Mouse (Mus musculus) stomach, embryonic 15.5 days (tissue): ENCODE results near the gene Pip5kl1. TPM values are rescaled to one million over a fixed set of nuclear protein-coding genes. Genes with fewer than 3 reads are reported as not detected.

Experiments
- ATAC-seq: fragments of 200-750 bp; cut with Nextera tagmentation; 2 replicates; pipeline ENCODE4 v1.8.0; 2017; ENCODE audit warnings: low read depth, moderate number of reproducible peaks, moderate TSS enrichment; ENCODE audit not compliant: insufficient read depth, low FRiP score
- H3K27ac ChIP-seq: fragments of 300-500 bp; sonication (generic); 2 replicates; pipeline ENCODE4 v1.5.1; 2015; ENCODE audit warnings: mild to moderate bottlenecking, inconsistent platforms
- H3K27me3 ChIP-seq: fragments of 300-500 bp; sonication (generic); replicated peaks from 2 replicates; pipeline ENCODE4 v1.6.1; 2015; ENCODE audit warnings: inconsistent platforms
- H3K36me3 ChIP-seq: fragments of 300-500 bp; sonication (generic); 2 replicates; pipeline ENCODE4 v1.6.1; 2015; ENCODE audit warnings: inconsistent platforms
- H3K4me1 ChIP-seq: fragments of 300-500 bp; sonication (generic); 2 replicates; pipeline ENCODE4 v1.6.1; 2015; ENCODE audit warnings: inconsistent platforms
- H3K4me2 ChIP-seq: fragments of 300-500 bp; sonication (generic); 2 replicates; pipeline ENCODE4 v1.6.1; 2015; ENCODE audit warnings: mild to moderate bottlenecking, inconsistent platforms
- H3K4me3 ChIP-seq: fragments of 300-500 bp; sonication (generic); replicated peaks from 2 replicates; pipeline ENCODE4 v1.5.1; 2015; ENCODE audit warnings: inconsistent platforms
- H3K9ac ChIP-seq: fragments of 300-500 bp; sonication (generic); 2 replicates; pipeline ENCODE4 v1.6.1; 2015; ENCODE audit warnings: inconsistent platforms
- H3K9me3 ChIP-seq: fragments of 300-500 bp; sonication (generic); 2 replicates; pipeline ENCODE4 v1.6.1; 2016; ENCODE audit warnings: inconsistent platforms
- WGBS: fragments of 180-500 bp; shearing (Covaris S2); methylation state at CpG from one replicate; pipeline ENCODE4 v1.1.7; 2015; 5-methylcytosine and 5-hydroxymethylcytosine counted together
- polyA plus RNA-seq: library from polyadenylated mRNA; unstranded; fragments of >200 nt; fragmentation: Nextera tagmentation; extraction: Ambion mirVana; gene quantifications from 2 replicates; pipeline ENCODE4 v1.2.1, GENCODE M21; 2015

The Pip5kl1 gene
- polyA plus RNA-seq, 1 experiment from 2014 or later, result 0.36 TPM

DNA sequence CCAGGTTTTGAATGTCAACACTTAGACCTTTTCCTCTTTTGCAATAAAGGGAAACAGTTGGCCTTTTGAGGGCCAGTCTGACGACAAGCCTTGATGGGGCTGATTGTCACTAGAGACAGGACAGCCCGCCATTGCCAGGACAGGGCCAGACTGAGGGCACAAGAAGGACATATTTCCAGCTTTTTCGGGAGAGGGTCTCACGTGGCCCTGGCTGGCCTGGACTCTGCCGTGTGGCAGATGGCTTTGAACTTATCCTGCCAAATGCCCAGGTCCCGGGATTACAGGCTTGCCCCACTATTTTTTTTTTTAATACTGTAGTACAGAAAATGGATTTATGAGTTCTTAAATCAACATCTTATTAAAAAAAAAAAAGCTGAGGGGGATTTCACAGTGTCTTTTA is 16.7 kb downstream of the Pip5kl1 start:
- Histone ChIP-seq H3K9me3 (no peaks in the 10 kb centered on the region), H3K27ac (no peak overlapping the region), H3K36me3 (peaks cover 7% of the 10 kb centered on the region; the same call in 1 of the 2 replicates), H3K4me2 (no peak overlapping the region), H3K27me3 (no peaks in the 10 kb centered on the region), H3K4me3 (no peak overlapping the region), H3K4me1 (peaks cover 22% of the 10 kb centered on the region; the same call in 1 of the 2 replicates), H3K9ac (no peak overlapping the region)
- WGBS, result 62% methylated on average over 6 of the region's 6 CpGs
- ATAC-seq, result no peak

GRCm38 (mm10) chr2:32596725-32597124 is 22.1 kb downstream of the Pip5kl1 start:
- H3K27me3 ChIP-seq, result no peaks in the 10 kb centered on the region
- H3K4me1 ChIP-seq, result peaks cover 4% of the 10 kb centered on the region
- 87% methylated on average over 13 of the region's 13 CpGs for WGBS
- ATAC-seq, result no peak
- no peaks in the 10 kb centered on the region for H3K9me3 ChIP-seq
- H3K9ac ChIP-seq, result no peak overlapping the region
- H3K27ac ChIP-seq, result no peak overlapping the region
- H3K4me2 ChIP-seq, result no peak overlapping the region
- H3K36me3 ChIP-seq, result peaks cover 7% of the 10 kb centered on the region; the same call in 1 of the 2 replicates
- no peak overlapping the region for H3K4me3 ChIP-seq

- H3K4me3 ChIP-seq, result no peak overlapping the region
- no peak for ATAC-seq
- no peak overlapping the region for H3K4me2 ChIP-seq
- WGBS, result 84% methylated on average over 5 of the region's 5 CpGs
- no peak overlapping the region for H3K27ac ChIP-seq
- H3K9ac ChIP-seq, result no peak overlapping the region
- H3K27me3 ChIP-seq, result no peaks in the 10 kb centered on the region
- H3K4me1 ChIP-seq, result peaks cover 9% of the 10 kb centered on the region
- H3K36me3 ChIP-seq, result peaks cover 7% of the 10 kb centered on the region; the same call in 1 of the 2 replicates
- no peaks in the 10 kb centered on the region for H3K9me3 ChIP-seq
Observed at GRCm38 (mm10) chr2:32597248-32597647, 22.7 kb downstream of the Pip5kl1 start.

GRCm38 (mm10) chr2:32597699-32598098 is 23.1 kb downstream of the Pip5kl1 start:
- WGBS, result 88% methylated on average over 5 of the region's 5 CpGs

DNA sequence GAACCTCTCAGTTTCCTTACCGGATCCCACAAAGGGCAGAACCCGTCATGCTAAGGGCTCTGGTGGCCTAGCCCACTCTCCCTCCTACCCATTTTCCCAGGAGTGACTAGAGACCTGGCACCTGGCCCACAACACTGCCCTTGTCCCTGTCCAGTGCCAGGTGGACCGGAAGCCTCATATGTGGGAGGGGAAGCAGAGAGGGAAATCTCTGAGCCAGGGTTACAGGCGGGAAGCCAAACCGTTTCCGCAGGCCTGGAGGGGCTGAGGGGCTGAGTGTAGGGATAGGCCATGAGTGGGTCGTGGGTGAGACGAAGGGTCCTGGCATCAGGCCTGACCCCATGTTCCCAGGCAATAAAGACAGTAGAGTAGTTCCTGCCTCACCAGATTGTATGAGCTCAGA is 23.9 kb downstream of the Pip5kl1 start:
- H3K27me3 ChIP-seq, result no peaks in the 10 kb centered on the region
- H3K36me3 ChIP-seq, result peaks cover 7% of the 10 kb centered on the region; the same call in 1 of the 2 replicates
- H3K9me3 ChIP-seq, result no peaks in the 10 kb centered on the region
- 80% methylated on average over 8 of the region's 8 CpGs for WGBS
- H3K4me1 ChIP-seq, result peaks cover 14% of the 10 kb centered on the region
- no peak overlapping the region for H3K4me2 ChIP-seq
- H3K4me3 ChIP-seq, result no peak overlapping the region
- H3K27ac ChIP-seq, result no peak overlapping the region
- no peak overlapping the region for H3K9ac ChIP-seq
- no peak for ATAC-seq

More at GRCm38 (mm10) chr2:32597699-32598098, 23.1 kb downstream of the Pip5kl1 start:
- Histone ChIP-seq H3K4me2 (no peak overlapping the region), H3K9me3 (no peaks in the 10 kb centered on the region), H3K4me1 (peaks cover 13% of the 10 kb centered on the region), H3K9ac (no peak overlapping the region), H3K27ac (no peak overlapping the region), H3K4me3 (no peak overlapping the region), H3K36me3 (peaks cover 7% of the 10 kb centered on the region; the same call in 1 of the 2 replicates), H3K27me3 (no peaks in the 10 kb centered on the region)
- no peak for ATAC-seq

- Histone ChIP-seq H3K4me1 (peaks cover 14% of the 10 kb centered on the region), H3K4me3 (no peak within 1 kb of the TSS), H3K27me3 (no peaks in the 10 kb centered on the region), H3K27ac (no peak within 1 kb of the TSS), H3K9me3 (no peaks in the 10 kb centered on the region), H3K36me3 (peaks cover 4% of the 10 kb centered on the region; the same call in 1 of the 2 replicates), H3K4me2 (no peak within 1 kb of the TSS), H3K9ac (no peak within 1 kb of the TSS)
- 88% methylated on average over 3 of the region's 3 CpGs for WGBS
- no peak for ATAC-seq
Observed at GRCm38 (mm10) chr2:32599409-32599808, 24.8 kb downstream of the Pip5kl1 start, which contains the start of gene St6galnac6. St6galnac6 (plus strand) TSS chr2:32599709.

DNA sequence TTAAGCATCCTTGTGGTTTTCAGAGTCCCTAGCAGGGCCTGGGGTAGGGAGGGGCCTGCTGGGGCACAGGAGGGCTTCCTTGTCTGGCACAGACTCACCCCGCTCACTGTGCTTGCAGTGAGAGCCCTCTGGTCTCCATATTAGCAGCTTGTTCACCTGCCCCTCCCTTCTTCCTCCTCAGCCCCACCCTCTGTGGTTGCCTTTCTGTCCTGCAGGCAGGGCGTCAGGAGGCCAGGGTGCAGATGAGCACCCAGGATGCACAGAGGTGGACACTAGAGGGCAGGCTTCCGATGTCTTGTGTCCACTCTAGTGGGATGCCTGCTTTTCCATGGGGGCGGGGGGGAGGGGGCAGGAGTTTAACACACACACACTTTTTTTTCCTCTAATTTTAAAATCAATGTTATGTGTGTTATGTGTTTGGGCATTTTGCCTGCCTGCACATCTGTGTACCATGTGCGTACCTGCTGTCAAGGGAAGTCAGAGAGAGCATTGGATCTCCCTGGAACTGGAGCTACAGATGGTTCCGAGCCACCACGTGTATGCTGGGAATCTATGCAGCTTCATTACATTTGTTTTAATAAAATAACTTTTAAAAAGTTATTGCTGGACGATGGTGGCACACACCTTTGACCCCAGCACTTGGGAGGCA is 26.9 kb downstream of the Pip5kl1 start:
- 36% methylated on average over 8 of the region's 8 CpGs for WGBS
- H3K27ac ChIP-seq, result no peak overlapping the region; the same call in 1 of the 2 replicates
- peak; percentile 51 for ATAC-seq
- H3K4me3 ChIP-seq, result no peak overlapping the region
- H3K9ac ChIP-seq, result no peak overlapping the region
- H3K4me1 ChIP-seq, result peaks cover 14% of the 10 kb centered on the region
- H3K9me3 ChIP-seq, result no peaks in the 10 kb centered on the region
- H3K4me2 ChIP-seq, result no peak overlapping the region
- H3K27me3 ChIP-seq, result no peaks in the 10 kb centered on the region
- H3K36me3 ChIP-seq, result no peaks in the 10 kb centered on the region

GRCm38 (mm10) chr2:32602600-32603054 is 28.0 kb downstream of the Pip5kl1 start:
- Histone ChIP-seq H3K4me1 (peaks cover 19% of the 10 kb centered on the region), H3K27me3 (0 out of 2 replicates have a peak, but pooled peaks cover 2% of the 10 kb centered on the region), H3K36me3 (no peaks in the 10 kb centered on the region), H3K27ac (peak overlapping the region; percentile 72; the same call in 1 of the 2 replicates), H3K9ac (no peak overlapping the region), H3K4me2 (peak overlapping the region; percentile 65), H3K4me3 (peak overlapping the region; percentile 39), H3K9me3 (no peaks in the 10 kb centered on the region)
- WGBS, result under 1% methylated on average over 11 of the region's 11 CpGs
- peak; percentile 58 for ATAC-seq

DNA sequence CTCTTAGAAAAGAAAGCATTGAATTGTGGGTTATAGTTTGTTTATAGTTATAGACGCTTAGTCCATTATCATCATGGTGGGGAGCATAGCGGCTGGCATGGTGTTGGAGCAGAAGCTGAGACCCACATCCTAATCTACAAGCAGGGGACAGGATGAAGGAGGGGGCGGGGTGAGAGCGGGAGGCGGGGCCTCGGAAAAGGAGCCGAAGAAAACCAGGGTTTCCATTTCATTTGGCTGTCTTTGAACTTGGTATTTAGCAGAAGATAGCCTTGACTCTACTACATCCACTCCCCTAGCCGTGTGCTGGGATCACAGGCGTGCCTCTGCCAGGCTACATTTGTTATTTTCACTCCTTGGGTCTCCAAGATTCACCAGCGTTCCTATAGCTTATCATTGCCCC is 30.0 kb downstream of the Pip5kl1 start:
- Histone ChIP-seq H3K27me3 (0 out of 2 replicates have a peak, but pooled peaks cover 2% of the 10 kb centered on the region), H3K9ac (no peak overlapping the region), H3K4me2 (no peak overlapping the region), H3K4me1 (peaks cover 34% of the 10 kb centered on the region), H3K9me3 (no peaks in the 10 kb centered on the region), H3K36me3 (no peaks in the 10 kb centered on the region), H3K4me3 (no peak overlapping the region), H3K27ac (no peak overlapping the region)
- ATAC-seq, result no peak
- WGBS, result 41% methylated on average over 10 of the region's 10 CpGs

GRCm38 (mm10) chr2:32606161-32607142 is 31.9 kb downstream of the Pip5kl1 start:
- WGBS, result 10% methylated on average over 55 of the region's 55 CpGs

DNA sequence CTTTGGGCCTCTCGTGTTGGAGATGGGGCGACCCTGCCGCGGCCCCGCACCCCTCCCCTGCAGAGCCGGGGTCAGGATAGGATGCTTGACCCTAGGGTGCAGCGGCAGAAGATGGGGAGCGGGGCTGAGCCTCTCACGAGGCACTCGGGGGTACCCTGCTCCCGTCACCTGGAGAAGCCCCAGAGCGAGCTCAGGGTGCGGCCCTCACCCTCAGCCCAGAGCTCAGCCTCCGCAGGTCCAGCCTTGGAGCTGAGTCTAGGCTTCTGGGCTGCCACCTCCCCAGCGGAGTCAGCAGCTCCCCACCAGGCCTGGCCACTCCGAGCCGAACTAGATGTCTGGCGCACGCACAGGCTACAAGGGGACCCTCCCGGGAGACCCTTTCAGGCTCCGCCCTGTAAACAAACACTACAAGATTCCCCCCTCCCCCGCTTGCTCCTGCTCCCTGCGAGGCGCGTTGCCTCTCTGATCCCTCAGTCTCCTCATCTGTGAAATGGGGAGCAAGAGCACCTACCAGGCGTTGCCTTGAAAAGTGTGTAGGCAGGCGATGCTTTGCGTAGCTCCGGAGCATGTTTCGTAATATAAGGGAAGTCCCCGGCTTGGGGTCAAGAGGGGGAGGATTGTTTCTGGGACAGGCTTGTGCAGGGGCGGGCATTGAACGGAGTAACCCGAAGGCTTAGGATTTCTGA is 32.8 kb downstream of the Pip5kl1 start:
- Histone ChIP-seq H3K4me1 (peaks cover 37% of the 10 kb centered on the region), H3K36me3 (peaks cover 4% of the 10 kb centered on the region; the same call in 1 of the 2 replicates), H3K9ac (peak overlapping the region; percentile 65), H3K4me2 (peak overlapping the region; percentile 91), H3K27me3 (0 out of 2 replicates have a peak, but pooled peaks cover 2% of the 10 kb centered on the region), H3K4me3 (peak overlapping the region; percentile 70), H3K9me3 (no peaks in the 10 kb centered on the region), H3K27ac (peak overlapping the region; percentile 46)
- ATAC-seq, result 0 out of 2 replicates have a peak, but pooled peaks have one; percentile 3
- 4% methylated on average over 34 of the region's 34 CpGs for WGBS

More at GRCm38 (mm10) chr2:32606161-32607142, 31.9 kb downstream of the Pip5kl1 start:
- H3K9me3 ChIP-seq, result no peaks in the 10 kb centered on the region
- ATAC-seq, result peak; percentile 73; the same call in 1 of the 2 replicates
- H3K36me3 ChIP-seq, result no peaks in the 10 kb centered on the region
- peak overlapping the region; percentile 91 for H3K4me2 ChIP-seq
- H3K4me1 ChIP-seq, result peaks cover 44% of the 10 kb centered on the region
- H3K9ac ChIP-seq, result peak overlapping the region; percentile 65
- H3K4me3 ChIP-seq, result peak overlapping the region; percentile 70
- peak overlapping the region; percentile 46 for H3K27ac ChIP-seq
- 0 out of 2 replicates have a peak, but pooled peaks cover 2% of the 10 kb centered on the region for H3K27me3 ChIP-seq
